Mouse (Mus musculus) CD8-positive naive resting alpha-beta T cell, adult 2 months (primary cell): ENCODE measurements around the gene Sh3tc1.

ENCODE experiments used
- DNase-seq, 2 experiments: peaks; one replicate each; pipeline ENCODE4 v3.0.0; 2022; ENCODE audit warnings: low read depth in 2 of 2, low spot score in 2 of 2

Gene Sh3tc1

DNA sequence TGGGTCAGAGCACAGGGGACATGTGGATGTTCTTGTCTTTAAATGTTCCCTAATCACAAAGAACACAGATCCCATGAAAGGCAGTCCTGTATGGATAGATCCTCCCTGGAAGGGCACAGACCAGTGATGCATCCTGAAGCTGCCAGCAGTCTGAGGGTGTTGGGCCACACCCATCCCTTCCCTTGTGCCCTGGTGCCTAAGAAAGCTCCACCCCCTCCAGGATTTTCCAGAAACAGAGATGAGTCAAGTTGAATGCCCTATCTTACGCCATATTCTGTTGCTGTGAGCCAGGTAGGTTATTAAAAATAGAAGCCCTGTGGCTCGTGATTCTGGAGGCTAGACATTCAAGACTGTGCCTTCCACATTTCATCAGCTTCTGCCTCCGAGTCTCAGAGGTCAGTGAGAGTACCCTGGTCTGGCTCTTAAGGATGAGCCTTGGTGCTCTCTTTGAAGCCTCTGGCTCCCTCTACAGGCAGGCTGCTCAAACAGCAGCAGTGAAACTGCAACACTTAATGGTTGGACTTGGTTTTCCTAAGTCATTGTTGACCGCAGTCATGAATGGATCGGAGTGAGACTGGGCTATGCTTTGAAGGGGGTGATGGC lies 15.4 kb upstream of the Sh3tc1 start:
- DNase-seq, result peak in 1 of 2 experiments; percentile 19

DNA sequence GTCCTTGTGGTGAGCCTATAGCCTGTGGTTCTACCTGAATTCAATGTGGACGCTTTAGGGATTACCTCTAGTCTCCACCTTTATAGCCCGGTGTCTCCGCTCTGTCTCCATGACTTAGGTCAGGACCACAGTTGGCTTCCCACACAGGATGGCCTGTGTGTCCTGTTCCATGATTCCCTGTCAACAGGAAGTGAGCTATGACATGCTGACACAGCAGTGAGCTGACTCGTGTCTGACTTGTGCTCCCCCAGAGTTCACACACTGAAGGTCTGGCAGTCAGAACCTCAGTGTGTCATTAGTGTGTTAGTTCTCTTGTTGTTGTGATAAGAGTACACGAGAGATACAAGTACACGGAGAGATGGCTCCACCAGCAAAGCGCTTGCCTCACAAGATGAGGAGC lies 11.2 kb upstream of the Sh3tc1 start:
- no peak for DNase-seq

DNA sequence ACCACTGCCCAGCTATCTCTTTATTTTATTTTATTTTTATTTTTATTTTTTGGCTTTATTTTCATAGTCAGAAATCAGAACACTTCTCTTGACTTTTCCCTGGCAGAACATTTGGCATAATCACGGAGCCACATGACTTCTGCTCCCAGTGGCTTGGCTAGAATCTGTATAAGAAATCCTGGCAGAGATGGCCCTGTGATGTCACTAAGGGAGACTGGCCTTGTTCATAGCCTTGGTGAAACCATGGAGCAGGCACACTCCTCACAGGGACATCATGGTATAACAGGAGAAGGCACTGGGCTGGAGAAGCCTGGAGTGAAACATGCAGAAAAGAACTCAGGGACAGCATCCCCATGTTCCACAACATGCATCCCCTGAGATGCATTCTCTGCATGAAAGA lies 10.2 kb upstream of the Sh3tc1 start:
- DNase-seq, result no peak

DNA sequence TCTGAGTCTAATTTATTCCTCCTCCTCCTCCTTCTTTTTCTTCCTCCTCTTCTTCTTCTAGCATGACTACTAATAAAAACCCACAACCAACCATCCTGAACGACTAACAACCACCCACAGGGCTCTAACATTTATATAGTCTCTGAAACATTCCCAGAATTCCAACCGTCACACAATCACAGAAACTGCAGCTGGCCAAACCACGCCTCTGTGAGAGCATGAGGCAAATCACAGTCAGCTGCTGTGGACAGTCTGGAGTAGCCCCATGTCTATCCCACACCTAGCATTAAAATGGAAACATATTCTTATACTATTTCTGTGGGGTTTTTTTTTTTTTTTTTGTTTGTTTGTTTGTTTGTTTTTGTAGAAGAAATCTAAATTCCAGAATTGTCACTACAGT lies 9.6 kb upstream of the Sh3tc1 start:
- no peak for DNase-seq

DNA sequence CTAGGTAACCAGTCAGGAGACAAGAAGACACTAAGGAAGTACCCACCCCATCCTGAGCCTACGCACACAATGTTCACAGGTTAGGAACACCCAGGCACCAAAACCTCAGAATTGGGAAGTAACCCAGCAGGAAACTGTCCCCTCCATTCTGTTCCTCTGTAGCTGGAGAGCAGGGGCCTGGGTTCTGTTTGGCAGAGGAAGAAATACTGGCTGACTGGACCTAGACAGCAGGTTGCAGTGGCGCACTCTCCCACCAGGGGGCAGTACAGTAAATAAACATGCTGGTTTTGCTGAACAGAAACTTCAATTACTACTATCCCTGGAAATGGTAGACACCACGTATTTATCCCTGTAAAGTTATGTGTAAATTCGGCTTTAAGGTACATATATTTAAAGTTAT lies 7.1 kb upstream of the Sh3tc1 start:
- DNase-seq, result peak; percentile 50 to 63

DNA sequence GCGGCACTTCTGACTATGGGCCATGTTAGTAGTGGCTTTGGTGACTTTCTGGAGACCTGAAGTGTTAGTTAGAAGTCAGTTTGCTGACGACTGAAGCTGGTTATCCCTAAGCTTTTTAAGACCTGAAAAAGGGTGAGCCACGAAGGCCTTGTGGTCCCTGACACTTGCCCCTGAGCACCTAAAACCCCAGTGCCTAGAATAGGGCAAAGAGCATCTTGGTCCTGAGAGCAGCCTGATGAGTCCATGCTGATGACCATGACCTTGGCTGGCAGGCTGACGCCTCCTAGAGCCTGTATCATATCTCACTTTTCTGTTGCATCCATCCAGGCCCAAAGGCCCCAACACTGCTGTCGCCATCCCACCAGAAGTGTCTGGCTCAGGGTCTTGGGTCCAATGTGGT lies 5.6 kb upstream of the Sh3tc1 start:
- DNase-seq, result no peak

DNA sequence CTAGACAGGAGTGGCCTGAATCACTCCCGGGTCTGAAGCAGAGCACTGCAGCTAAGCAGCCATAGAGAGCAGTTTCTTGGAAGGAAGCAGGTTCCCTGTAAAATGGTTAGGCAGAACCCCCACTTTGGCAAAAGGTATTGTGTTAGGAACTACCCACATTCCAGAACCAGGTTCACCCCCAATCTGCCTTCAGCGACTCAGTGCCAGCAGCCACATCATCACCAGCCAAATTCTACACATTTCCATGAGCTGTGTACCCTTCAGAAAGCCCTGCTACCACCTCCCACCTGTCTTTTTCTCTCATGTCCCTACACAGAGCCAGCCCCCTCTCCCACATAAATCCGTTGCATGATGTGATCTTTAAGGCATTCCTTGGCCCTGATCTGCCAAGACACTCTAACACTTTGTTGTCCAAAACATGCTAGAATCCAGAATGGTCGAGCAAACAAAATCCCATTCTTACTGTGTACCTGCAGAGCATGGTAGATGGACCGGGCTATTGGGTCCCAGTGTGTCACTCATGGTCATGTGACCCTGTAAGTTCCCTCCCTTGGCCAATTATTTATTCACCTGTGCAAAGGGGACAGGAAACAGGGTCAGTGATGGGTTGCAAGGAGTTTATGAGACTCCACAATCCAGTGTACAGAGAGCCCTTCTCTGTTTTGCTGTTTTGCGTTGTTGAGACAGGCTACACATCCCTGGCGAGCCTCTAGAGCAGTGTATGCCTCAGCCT lies 4.4 kb upstream of the Sh3tc1 start:
- DNase-seq, result no peak

DNA sequence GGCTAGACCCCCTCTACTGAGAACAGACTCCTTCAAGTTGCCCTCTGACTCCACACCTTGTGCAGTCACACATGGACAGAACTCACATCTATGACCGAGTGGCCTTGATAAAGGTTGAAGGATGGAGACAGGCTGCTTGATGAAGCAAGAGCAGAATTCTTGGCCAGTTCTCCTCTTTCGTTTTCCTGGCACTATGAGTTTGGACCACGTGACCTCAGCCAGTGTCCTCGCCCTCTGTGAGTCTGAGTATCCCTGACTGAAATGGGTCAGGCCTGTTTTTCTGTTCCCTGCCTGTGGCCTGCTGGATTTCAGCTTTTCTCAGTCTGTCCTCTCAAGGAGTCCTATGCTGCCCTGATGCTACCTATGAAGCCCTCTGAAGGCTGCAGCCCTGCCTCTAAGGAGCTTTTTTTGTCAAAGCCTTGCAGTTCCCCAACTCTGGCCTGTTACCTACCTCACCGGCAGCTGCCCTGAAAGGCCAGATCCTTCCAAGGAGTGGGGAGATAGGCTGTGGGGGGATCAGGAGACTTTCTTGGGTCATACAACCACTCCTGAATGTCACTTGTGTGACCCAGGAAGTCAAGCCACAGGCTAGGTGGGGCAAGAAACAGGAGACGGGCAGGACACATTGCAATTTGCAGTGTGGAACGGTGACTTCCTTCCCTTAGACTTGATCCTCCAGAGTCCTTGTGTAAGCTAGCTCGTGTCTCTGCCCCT lies 3.6 kb upstream of the Sh3tc1 start:
- no peak for DNase-seq

DNA sequence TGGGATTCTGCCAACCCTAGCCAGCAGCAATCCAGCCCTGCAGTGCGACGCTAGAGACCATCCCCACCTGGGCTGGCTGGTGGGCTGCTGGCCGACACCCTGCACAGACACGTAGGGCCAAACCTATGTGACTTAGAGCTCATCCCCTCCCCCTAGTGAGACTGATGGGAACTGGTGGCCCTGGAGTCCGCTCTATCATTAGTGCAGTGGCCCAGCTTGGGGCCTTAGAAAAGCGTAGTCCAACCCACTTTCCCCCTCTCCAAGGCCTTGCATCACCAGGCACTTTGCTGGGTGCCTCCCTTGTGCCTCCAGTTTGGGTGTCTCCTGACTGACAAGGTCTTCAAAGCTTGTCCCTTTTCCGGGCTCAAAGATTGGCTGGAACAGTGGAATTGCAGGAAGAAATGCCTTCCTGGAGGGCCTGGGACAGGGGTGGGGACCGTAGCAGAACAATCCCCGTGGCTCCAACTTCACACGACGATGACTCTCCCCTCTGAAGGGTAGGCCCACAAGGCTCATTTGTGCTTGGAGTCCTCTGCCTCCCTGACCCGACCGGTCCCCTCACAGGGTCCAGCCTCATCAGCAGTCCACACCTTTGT lies 1.5 kb upstream of the Sh3tc1 start:
- DNase-seq, result no peak

DNA sequence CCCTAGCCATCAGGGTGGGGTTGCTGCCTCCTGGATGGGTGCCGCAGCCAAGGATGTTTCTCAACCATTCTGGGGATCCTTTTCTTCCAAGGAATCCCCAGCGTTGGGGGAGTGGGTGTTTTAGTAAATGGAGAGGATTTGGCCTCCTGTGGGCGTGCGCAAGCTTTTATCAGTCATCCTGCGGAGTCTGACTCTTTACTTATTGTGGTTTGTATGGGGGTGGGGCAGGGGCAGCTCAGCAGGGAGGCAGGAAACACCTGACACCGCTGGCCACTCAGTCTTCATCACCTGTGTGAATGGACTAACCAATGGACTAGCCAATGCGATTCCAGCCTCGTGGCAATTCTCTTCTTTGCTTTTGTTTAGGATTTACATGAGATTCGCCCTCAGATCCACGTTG lies 929 bp upstream of the Sh3tc1 start:
- DNase-seq, result no peak

DNA sequence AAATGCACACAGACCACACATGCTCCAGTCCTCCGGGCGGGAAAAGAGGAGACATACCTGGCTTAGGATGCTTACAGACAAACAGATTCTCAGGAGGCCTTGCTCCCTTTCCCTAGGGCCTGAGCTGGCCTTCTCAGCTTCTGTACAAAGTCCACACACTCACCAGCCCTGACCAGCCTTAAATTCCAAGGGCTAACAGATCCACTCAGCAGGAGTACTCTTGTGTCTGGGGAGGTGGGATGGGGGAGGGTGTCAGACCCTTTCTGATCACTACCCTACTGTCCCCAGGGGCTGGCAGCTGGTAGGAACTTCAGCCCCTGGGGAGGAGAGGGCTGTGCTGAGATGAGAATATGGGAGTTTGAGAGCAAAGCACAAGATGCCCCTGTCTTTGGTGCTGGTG lies 782 bp downstream of the Sh3tc1 start:
- DNase-seq, result no peak

DNA sequence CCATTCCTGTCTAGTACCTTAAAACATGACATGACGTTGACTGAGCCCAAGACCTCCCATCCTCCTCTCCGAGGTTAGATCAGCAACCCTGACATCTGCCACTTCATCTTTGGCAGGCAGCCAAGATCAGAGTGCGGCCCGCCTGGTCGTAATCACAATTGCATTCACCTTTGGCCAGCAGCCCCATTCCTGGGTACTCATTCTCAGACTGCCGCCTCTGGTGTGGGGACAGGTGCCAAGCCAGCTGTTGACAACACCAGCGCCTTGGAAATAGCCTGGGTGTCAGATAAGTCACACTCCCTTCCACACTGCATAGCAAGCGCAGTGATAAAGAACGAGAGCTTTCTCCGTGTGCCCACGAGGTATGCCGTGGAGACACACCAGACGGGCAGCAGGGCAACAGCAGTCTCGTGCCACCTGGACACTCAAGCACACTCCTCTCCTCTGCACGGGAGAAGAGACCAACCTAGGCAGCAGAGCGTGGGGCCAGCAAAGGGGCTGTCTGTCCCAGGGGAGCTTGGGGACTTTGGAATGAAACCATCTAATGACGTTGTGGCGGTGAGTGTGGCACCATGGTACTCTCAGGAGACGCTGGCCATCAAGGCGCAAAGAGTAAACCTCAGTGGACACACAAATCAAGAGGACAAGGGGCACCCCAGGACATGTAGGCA lies 2.4 kb downstream of the Sh3tc1 start:
- DNase-seq, result no peak

DNA sequence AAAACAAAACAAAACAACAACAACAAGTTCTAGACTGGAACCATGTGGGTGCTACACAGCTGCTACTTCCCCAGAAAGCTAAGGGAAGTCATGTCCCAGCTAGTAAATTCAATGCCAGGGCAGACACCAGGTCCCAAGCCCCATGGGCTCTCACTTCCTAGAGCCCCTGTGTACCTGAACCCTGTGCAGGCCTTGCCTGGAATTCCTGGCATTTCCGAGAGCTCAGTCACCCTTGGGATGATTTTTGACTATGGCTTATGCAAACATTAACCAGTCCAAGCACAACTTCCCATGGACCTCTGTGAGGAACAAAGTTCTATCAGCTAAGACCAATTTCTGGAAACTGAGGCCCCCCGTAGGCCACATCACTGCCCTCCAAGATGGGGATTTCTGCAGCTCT lies 6.3 kb downstream of the Sh3tc1 start:
- no peak for DNase-seq

DNA sequence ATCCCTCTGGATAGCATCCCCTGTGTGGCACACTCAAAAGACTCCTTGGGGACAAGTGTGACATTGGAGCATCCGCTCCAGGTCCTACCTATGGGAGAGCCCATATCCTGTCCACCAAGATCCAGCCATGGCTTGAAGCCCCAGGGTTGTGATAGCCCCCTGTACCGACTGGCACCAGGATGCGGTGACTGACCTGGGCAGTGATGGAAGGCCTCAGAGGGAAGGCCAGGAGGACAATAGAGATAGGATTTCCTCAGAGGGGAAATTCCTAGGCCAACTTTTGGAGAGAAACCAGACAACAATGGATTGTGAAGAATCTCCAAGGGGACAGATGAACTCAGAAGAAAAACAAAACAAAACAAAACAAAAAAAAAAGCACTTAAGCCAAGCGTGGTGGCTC lies 8.8 kb downstream of the Sh3tc1 start:
- no peak for DNase-seq

DNA sequence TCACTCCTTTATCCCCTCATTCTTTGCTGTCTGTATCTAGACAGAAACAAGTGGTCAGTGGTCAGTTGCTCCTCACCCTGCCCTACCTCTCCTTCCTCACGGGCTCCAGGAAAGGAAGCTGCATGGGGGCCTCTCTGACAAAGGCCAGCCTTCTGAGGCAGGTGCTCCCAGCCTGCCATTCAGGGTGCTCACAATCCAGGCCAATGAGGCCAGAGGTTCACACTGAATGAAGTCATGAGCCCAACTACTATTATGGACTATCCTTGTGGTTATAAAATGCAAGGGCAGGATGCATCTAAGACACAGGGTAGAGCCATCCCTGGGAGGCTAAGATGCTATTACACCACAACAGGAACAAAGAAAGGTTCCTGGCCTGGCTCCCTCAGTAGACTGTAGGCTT lies 9.2 kb downstream of the Sh3tc1 start:
- DNase-seq, result no peak

DNA sequence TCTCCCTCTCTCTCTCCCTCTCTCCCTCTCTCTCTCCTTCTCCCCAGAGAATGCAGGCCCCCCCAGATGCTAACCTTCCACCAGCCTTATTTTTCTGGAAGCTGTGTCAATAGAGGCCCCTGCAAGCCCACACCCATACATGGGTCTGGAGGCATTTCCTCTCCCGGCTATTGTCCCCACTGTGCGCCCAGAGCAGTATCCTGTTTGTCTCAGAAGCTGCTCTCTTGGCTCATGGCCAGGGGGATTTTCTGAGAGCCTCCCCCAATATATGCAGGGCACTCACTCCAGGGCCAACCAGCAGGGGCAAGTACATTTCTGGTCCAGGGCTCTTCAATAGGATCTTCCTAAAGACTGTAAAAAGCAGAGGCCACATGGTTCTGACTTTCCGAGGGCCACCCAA lies 9.9 kb downstream of the Sh3tc1 start:
- DNase-seq, result peak; percentile 4 to 14

DNA sequence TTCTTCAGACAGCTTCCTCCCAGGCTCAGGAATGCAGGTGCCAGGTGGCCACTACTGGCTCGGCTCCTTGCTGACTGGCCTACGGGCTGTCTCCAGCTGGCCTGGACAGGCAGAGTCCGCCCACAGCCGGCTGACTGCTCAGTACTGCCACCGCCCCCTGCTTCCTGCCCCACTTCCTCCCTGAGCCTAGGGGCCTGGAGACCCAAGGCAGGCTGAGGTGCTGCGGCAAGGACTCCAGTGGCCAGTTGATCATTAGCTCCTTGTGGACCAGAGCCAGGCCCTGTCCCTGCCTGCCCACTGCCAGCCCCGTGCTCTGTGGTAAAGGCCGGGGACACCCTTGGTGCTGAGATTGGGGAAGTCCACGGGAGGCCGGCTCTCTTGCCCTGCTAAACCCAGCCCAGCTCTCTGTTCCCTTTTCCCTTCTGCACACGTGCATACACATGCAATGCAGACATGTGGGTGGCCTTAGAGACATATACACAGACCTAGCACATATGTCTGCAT lies 10.8 kb downstream of the Sh3tc1 start:
- DNase-seq, result peak; percentile 18 to 20

DNA sequence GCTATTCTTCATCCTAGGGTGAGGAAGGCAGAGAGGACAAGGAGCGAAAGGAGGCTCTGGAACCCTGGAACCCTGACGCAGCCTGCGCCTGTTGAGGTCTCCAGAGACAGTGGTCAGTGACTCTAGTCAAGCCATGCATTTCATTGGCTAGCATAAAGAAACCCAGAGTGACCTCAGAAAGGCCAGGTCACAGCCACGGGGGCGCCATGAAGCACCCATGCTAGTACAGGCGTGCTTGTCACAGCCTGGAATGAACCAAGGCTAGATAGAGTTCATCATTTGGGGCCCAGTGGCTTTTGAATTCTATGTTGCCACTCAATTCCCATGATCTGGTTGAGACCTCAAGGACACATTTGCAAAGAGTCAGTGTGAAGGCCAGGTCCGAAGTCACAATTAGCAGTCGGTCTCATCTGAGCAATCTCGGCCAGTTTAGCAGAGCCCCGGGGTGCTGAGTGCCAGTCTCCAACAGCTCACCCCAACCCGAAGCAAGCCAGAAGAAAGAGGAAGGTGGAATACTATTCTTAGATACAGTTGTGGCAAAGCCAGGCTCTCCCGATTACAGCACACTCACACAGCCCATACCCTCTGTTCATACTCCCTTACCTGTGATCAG lies 11.3 kb downstream of the Sh3tc1 start:
- no peak for DNase-seq

DNA sequence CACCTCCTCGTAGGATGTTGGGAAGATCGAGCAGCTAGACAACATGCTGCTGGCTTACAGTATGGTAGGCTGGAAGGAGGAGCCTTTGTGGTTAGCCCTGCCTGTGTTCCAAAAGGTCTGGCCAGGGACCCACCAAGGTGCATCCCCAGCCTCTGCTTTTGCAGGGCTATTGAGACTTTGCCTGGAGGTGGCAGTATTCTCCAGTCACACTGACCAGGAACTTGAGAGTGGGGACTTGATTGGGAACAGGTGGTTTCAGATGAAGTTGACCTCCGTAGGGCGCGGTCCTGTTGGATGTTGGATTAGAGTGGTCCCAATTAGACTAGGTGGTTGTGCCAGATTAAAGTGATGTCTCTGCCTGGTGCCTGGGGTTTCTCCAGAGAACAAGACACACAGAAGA lies 12.3 kb downstream of the Sh3tc1 start:
- DNase-seq, result no peak

DNA sequence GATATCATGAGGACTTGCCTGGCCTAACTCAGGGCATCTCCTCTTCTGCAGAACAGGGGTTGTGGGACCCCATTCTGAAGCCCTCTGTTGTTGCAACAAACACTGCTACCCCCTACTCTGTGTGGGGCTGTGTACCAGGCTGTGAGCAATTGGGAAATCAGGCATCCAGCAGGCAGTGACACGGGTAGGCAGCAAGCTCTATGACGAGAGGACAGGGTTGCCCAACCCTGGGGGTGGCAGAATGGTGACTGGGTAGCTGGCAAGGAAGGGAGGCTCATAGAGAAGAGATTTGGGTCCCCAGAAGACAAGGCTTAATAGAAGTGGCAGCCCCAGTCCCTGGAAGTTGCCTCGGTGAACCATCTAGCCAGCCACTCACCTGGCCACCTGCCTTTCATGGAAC lies 13.9 kb downstream of the Sh3tc1 start:
- DNase-seq, result no peak

DNA sequence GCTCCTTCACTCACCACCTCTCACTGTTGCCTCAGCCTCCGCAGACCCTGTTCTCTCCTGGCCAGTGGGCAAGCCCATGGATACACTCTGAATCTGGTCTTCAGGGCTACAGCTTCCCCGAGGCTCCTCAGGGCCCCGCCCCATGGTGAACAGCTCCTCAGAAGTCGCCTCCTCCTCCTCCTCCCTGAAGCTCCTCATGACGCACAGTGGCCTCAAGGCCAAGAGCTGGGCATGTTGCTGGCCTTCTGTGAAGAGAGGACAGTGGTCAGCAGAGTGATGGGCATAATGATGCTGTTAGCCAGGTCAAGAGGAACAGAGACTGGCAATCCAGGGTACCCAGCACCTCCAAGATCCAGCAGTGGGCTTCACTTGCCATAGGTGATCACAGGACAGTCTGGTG lies 15.9 kb downstream of the Sh3tc1 start:
- no peak for DNase-seq
